Mouse (Mus musculus): ENCODE measurements around the gene Krtap27-1.

GRCm38 (mm10) chr16:88671571-88671970, at the start of gene Krtap27-1:
- no peak for TF ChIP-seq CTCF (IDR thresholded peaks at IDR 0.05; ENCODE audit: low read depth, low read length)
- TF ChIP-seq POLR2AphosphoS5 (IDR thresholded peaks at IDR 0.05; ENCODE audit: insufficient replicate concordance, low read depth, low read length) = no peak
- no peak for TF ChIP-seq GATA1 (IDR thresholded peaks at IDR 0.05; ENCODE audit: borderline replicate concordance, low read length)
- no peak for TF ChIP-seq TAL1 (conservative IDR thresholded peaks at IDR 0.05; ENCODE audit: low read depth, low read length)
- no peak for TF ChIP-seq GATA2 (IDR thresholded peaks at IDR 0.05; ENCODE audit: borderline replicate concordance, low read depth, low read length)

Measured in G1E (cell line).